Mouse (Mus musculus) myocyte (in vitro differentiated cells): ENCODE results near the gene Cracr2a.

Experiments used
- MYOD1 ChIP-seq, 3 experiments: IDR thresholded peaks; one replicate each; pipeline ENCODE4 v1.6.1; 2011; ENCODE audit warnings: control low read depth in 2 of 3, low read depth in 2 of 3, mild to moderate bottlenecking in 2 of 3, moderate library complexity in 1 of 3; ENCODE audit not compliant: insufficient read length in 2 of 3, control insufficient read depth in 1 of 3
- POLR2A ChIP-seq: IDR thresholded peaks from one replicate; pipeline ENCODE4 v1.6.1; 2011; ENCODE audit warnings: low read depth, mild to moderate bottlenecking, control low read depth, moderate library complexity; ENCODE audit not compliant: insufficient read length
- USF1 ChIP-seq: IDR thresholded peaks from one replicate; pipeline ENCODE4 v1.6.1; 2011; ENCODE audit warnings: low read depth, mild to moderate bottlenecking, control low read depth, moderate library complexity

- TF ChIP-seq USF1 (no peak), POLR2A (no peak), MYOD1 (IDR thresholded peaks at IDR 0.05; ENCODE audit: control insufficient read depth in 1 of 3, insufficient read length in 2 of 3, low read depth in 2 of 3) (no peak)
Observed at GRCm38 (mm10) chr6:127582391-127583176, 21.4 kb downstream of the Cracr2a start.
